Mouse (Mus musculus): ENCODE measurements around the gene Dab1.

DNA sequence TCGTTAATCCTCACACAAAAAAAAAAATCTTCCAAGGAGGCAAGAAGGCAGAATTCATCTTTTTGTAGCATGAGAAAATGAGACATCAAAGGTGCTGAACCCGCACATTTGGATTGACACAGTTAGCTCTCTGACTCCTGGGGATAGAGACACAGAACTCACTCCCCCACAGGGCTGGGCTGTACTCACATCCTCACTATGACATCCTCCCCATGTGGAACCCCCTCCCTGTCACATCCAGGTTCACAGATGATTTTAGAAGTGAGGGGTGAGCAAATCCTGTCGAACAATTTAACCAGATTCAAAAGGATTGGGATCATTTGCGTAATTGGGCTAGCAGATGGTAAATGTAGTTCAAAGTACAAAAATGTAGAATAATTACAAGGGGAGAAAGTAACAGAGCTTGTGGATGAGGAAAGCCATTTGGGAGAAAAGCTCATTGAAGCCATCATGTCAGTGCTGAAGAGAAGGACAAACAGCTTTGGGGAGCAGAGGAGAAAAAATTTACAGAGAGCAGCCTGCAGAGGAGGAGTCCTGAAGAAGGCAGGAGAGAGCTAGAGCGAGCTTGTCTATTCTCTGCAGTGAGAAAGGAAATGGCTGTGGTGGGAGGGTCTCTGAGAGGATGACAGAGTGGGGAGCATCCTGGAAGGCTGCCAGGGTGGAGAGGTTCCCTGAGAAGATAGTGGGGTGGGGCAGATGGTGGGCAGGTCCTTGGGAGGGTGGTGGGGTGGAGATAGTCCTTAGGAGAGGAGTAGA, 890.2 kb downstream of the Dab1 start:
- TF ChIP-seq CTCF (IDR thresholded peaks at IDR 0.05; ENCODE audit: extremely low read depth, insufficient read depth, insufficient read length, insufficient replicate concordance), result no peak
- no peak for TF ChIP-seq POLR2A (IDR thresholded peaks at IDR 0.05; ENCODE audit: low read depth, low read length)

Measured in spleen, adult 2 months (tissue).